Mouse (Mus musculus) spleen, postnatal 10 days (tissue): ENCODE data around the gene Iqcf1.

Source experiments
- DNase-seq, 2 experiments: peaks; one replicate each; pipeline ENCODE4 v3.0.0; 2021 to 2022; ENCODE audit warnings: low spot score in 2 of 2

Iqcf1 gene

DNA sequence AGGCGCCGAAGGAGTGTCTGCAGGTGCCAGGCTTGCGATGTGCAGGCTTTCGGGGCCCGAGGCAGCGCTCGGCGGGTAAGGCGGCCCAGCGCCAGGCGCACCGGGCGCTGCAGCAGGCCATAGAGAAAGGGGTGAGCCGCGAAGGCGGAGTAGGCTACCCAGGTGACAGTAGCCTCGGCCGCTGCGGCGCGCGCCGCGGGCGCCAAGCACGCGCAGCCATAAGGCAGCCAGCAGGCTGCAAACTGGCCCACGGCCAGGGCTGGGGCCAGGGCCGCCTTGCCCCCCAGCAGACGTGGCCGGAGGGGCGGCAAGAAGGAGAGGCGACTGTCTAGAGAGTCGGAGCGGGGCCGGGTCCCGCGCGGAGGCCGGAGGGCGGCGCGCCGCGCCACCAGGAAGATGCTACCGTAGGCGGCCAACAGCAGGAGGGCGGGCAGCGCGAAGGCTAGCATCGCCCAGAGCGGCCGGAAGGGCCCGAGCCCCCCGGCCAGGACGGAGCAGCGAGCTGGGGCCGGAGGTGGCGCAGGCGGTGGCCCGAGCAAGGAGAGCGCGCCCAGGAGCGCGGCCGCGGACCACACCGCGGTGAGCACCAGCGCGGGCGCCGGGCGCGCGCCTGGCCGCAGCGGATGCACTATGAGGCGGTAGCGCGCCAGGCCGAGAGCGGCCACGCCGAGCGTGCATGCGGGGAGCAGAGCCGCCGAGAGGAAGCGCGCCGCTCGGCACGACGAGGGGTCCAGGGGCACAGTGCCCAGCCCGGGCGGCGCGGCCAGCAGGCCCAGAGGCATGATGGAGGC lies 34.8 kb upstream of the Iqcf1 start:
- peak in 1 of 2 experiments; percentile 48 for DNase-seq

DNA sequence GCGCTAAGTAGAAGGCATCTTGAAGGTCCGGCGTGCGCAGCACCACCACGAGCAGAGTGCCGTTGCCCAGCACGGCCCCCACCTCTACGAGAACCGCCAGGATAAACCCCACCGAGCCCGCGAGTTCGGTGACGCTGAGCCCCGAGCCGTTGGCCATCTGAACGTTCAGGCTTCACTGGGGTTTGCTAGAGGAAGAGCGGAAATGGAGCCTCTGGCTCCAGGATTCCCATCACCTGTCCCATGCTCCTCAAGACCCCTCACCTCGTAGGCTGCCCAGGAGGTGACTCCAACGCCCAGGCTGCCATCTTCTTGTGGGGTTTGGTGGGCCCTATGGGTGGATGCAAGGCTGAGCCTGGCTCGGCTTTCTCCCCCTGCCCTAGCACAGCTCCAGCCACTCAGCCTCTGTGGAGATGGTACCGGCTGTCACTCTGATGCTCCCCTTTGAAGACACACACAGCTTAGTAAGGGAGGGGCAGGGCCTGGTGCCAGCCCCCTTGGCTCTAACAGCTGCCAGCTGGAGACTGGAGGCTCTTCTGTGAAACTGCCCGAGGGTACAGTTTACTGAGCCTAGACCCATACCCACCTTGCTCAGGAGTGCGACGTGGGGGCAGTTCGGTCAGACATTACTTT lies 34.1 kb upstream of the Iqcf1 start, which contains the start of gene Gpr62:
TSS of gene Gpr62 (minus strand) at position 368 of the 630 bp plus-strand sequence.
- DNase-seq, result no peak

DNA sequence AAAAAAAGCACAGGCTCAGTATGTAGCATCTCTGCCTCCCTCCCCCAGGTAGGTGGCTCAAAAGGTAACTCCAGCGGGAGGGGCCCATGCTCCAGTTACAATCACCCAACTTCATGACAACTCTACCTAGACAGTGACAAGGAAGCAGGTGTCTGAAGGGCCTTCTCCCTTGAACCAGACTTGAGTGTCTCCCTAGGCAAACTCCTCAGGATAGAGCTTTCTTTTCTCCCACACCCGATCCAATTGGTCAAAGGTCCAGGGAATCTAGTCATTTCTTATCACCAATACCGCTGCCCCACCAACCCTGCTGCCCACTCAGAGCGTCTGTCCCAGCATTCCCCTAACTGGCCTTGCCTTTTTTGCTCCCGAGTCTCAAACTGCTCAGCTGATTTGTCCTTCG lies 33.0 kb upstream of the Iqcf1 start:
- no peak for DNase-seq

DNA sequence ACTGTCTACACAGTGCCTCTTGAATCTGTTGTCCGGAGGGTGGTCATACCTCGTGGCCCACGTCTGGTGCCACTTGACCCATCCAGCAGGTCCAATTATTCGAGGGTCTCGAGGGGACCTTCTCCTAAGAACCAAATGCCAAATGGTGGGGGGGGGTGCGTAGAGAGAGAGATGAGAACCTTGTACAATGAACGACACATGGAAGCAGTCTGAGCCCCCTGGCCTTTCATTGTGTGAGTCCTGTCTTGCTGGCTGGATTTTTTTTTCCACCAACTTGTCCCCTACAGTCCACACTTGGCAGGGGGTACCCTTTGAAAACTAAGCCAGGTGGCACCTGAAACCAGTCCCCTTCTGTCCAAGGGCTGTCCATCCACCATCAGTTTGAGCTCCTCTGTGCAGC lies 32.0 kb upstream of the Iqcf1 start:
- DNase-seq, result no peak

DNA sequence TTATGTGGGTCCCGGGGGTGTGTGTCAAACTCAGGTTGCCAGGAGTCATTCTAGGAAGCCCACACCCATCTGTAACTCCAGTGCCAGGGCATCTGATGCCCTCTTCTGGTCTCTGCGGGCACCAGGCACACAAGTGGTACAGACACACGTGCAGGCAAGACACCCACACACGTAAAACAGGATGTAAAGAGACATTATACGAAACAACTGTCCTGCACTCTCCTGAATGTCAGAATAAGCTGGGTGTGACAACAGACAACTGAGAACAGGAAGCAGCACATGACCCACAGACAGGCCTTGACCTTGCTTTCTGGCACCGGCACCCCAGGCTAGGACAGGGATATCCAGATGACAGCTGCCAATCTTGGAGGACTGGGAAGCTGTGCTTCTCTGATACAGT lies 30.4 kb upstream of the Iqcf1 start:
- no peak for DNase-seq

DNA sequence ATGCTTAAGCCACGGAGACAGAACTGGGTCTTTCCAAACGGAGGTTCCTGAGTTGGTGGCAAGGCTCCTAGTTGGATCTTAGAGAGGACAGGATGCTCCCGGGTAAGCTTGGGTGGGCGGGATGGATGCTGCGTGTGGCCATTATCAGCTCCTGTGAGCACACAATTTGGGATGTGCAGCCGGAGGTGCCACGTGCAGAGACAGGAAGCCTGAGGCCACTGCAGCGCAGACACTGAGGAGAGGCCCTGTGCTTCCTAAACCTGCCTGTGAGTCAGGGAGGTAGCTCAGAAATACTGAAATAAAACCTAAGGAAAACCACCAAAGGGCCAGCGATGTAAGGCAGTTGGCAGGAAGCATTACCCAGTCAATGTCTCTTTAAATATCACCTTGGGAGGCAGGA lies 30.0 kb upstream of the Iqcf1 start:
- no peak for DNase-seq

DNA sequence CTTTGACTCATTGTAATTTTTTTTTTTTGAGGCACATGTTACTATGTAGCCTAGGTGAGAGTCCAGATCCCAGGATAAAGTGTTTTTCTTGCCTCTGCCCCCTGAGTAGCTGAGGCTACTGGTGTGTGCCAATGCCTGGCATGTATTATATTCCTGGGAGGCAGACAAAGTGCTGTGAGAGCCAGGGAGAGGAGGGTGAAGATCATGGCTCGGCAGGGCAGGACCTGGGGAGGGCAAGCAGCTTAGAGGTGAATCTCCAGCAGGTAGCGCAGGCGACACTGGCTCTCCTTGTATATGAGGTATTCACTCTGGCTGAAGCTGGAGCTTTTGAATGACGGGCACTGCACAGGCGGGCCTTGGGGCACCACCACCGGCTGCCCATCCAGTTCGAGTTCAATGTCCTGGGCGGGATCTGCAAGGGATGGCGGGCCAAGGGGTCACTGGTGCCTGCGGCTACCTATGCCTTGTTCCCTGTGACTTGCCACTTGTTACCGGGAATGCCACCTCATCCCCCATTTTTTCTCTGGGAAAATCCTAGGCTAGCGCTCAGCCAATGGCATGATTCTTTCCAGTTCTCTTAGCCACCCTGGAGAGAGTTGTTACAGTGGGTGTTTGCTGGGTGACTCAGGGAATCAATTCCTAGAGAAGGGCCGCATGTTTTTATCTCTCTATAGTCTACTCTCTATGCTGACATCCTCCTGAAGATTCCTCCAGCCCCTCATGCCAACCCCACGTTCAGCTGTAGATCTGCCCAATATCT lies 28.6 kb upstream of the Iqcf1 start:
- peak in 1 of 2 experiments; percentile 10 for DNase-seq

DNA sequence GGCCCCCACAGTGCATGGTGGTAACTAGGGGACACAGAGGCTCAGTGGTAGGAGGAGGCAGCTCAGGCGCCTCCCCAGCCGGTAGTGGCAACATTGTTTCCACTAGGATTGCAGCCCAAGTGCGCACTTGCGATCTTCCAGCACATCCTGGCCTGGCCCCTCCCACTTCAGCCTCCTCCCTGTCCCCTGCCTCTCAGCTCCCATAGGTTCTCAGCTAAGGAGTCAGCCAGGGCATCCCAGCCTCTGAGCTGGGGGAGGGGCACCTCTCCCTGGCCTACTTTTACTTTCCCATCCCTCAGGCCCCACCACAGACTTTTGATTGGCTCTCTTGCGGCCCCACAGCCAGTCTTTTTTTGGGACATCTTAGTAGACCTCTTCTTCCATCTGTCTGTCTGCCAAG lies 27.9 kb upstream of the Iqcf1 start:
- DNase-seq, result peak in 1 of 2 experiments; percentile 24

DNA sequence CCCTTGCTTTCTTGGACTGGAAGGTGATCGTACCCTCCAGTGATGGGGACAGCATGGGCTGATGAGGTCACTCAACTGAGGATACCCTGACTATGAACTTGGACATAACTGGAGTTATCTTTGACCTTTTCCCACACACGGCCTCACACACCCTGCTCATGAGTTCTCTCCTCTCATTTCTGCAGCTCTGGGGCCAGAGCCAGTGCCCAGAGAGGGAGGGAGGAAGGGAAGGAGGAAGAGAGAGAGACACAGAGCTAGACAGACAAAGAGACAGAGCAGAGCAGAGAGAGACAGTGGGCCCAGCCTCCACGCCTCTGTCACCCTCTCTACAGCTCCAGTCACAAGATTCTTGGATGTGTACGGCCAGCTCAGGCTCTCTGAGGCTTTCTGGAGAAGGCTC lies 27.4 kb upstream of the Iqcf1 start:
- DNase-seq, result no peak

DNA sequence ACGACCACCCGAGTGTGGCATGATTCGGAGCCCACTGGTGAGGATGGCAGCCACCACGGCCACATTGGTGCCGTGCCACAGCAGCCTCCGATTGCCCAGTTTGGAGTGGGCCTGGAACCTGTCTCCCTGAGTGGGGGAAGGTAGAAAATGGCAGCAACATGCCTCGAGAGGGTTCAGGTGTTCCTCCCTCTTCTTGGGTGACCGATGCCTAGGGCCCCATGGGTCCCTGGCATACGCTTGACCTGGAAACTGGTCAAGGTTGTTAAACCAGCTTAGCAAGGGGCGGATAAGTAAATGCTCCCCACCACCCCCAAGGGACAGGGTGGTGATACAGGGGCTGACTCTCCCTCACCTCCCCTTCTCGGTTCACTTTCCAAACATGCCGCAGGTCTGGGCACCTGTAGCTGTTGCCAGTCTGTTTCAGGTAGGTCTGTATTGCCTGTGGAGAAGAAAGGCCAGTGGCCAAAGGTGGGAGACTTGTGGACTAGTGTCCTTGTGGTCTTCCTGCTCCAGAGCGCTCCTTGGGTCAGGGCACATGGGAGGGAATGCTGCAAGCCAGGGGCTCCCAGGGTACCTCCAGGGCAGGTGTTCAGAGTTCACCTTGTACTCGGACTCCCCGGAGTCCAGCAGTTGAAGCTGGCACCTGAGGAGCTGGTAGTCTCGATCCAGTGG lies 26.6 kb upstream of the Iqcf1 start:
- DNase-seq, result peak in 1 of 2 experiments; percentile 14

DNA sequence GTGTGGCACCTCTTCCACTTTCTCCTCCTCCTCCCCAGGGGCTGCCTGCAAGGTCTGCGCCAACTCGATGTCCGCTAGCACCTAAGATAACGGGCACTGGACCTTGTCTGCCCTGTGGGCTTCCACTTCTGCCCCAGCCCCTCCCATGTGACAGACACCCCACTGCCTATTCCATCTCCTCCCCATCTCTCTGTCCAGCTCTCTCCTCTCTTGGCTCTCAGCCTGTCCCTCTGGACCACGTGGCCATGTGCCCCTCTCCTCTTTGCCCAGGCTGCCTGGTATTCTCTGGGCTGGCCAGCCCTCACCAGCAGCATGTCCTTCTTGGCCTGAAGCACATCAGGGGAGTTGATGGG lies 26.0 kb upstream of the Iqcf1 start:
- DNase-seq, result peak in 1 of 2 experiments; percentile 15

DNA sequence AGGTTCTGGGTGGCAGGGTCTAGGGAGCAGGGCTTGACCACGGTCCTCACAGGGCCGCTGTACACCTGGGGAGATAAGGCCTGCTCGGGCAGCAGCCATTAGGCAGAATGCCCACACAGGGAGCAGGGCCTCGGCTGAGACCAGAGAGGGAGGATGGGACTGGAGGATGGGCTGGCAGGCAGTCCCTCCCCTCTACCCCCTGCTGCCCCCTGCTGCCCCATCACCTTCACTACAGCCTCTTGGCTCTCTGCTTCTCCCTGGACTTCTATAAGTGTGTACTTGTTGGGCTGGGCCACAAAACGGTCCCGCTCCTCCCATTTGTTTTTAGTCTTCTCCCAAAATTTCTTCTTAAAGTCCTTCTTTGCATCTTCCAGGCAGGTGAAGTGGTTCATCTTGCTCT lies 25.3 kb upstream of the Iqcf1 start:
- peak; percentile 42 to 80 for DNase-seq

DNA sequence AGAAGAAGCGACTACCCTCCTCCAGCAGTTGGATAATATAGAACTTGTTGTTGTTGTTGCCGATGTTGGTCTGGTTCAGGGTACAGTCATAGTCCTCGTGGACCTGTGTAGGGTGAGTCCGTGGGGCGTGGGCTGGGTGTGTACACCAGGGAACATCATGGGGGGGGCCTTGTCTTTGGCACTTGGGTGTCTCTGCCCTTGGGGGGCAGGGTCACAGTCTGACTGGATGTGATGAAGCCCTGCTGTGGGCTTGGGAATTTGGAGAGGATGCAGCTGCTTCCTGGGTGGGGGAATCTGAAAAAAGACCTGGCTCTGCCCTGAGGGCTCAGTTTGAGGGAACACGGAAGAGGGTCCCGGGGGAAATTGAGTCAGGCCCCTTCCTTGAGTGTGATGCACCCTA lies 24.7 kb upstream of the Iqcf1 start:
- DNase-seq, result peak in 1 of 2 experiments; percentile 34

DNA sequence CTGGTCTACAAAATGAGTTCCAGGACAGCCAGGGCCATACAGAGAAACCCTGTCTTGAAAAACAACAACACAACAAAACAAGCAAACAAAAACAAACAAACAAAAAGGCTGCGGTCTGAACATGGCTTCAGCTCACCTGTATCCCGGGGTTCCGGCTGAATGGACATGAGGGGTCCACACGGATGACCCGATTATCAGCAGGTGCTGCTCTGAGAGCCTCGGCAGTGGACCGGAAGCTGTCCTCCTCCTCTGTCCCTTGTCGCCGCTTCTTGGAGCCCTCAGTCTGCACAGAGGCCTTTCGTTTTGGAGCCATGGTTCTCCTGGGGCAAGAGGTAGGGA lies 24.1 kb upstream of the Iqcf1 start, which contains the start of gene Rrp9:
TSS of gene Rrp9 (plus strand) at position 301 of the 339 bp plus-strand sequence.
- peak in 1 of 2 experiments; percentile 26 for DNase-seq

DNA sequence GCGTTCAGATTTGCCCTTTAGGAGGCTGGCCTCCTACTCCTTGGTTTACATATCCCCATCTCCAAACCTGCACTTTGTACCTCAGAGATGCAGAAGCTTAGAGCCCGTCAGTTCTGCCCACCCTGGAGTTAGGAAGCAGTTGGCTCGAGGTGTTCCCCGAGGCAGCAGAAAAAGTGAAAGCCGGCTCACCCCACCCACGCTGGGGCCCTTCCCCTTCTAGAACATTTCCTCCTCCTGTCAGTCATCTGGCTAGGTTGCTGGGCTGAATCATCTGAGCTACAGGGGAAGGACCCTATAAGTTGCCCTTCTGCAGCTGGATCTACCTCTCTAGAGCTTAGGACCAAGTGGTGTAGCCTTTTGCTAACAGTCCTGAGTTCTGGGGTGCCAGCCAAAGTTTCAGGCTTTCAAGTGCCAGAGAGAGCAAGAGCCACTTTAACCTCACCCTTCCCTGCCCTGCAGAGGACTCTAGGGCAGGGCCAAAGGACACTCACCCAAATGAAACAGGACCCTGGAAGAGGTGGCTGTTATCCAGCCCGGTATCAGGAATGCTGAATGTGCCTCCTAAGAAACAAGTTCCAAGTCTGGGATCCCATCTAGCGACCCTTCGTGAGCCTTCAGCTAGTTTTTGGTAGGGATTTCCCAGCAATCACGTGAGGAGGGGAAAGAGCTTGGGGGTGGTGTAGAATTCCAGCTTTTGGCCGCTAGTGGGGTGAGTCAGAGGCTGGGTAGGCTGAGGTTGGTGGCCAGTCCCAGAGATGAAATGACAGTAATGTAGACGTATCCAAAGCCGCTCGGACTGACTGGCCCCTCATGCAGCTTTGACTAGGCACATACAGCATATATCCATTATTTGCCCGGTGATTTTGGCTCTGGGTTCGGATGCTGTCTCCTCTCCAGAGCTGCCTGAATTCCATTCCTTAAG lies 23.5 kb upstream of the Iqcf1 start:
- peak; percentile 36 to 74 for DNase-seq

DNA sequence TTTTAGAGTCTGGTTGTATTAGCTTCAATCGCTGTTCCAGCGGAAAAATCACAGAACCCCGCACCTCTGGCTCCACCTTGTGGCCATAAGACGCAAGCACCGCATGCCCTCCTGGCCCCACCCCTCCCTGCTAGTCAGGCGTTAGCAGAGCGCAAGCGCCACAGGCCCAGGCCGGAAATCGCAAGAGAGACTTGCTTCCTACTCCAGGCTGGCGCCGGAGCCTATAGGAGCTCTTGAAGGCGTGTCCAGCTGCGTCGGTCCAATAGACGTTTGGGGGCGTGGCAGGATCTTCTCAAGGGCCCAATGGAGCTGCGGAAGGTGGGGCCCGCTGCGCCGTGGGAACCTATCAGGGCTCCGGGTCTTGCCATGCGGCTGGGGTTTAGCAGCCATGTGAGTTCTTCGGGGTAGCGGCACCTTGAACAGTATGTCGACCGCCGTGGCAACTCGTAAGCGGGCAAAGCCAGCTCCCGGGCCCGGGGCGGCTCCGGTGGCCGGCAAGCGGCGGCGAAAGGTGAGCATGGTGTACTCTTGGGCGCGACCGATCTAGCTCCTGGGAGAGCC lies 22.8 kb upstream of the Iqcf1 start, which contains the start of gene Parp3:
TSS of gene Parp3 (minus strand) at position 26 of the 561 bp plus-strand sequence.
- peak; percentile 92 to 98 for DNase-seq

DNA sequence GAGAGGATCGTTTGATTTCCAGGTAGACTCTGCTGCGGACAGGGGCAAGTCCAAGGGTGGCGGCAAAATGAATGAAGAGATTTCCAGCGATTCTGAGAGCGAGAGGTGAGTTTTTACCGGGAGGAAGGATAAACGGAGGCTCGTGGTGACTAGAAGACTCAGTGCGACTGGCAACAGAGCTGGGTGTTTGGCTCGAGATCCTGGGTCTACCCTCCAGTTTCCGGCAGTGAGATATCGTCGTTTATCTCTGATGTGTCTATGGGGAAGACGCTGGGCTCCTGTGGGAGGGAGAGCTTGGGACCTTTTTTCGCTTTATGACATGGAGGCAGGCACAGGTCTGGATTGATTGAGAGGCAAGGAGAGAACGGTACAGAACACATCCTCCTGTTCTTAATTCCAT lies 22.1 kb upstream of the Iqcf1 start:
- DNase-seq, result peak in 1 of 2 experiments; percentile 10

DNA sequence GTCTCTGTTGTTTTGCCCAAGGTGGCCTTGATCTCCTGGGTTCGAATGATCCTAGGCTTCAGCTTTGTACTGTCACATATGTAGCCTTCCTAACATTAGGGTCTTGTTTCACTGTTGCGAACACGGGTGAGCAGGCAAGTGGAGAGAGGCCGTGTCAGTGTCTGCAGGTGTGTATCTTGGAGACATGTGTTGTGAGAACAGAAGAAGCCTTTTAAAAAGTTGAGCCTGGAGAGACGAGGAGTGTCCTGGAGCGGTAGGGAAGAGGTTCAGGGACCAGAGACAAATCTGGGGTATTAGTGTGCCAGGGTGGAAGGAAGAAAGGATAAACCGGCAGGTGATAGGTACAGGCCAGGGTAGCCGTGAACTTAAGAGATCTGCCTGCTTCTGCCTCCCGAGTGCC lies 21.7 kb upstream of the Iqcf1 start:
- peak in 1 of 2 experiments; percentile 10 for DNase-seq

DNA sequence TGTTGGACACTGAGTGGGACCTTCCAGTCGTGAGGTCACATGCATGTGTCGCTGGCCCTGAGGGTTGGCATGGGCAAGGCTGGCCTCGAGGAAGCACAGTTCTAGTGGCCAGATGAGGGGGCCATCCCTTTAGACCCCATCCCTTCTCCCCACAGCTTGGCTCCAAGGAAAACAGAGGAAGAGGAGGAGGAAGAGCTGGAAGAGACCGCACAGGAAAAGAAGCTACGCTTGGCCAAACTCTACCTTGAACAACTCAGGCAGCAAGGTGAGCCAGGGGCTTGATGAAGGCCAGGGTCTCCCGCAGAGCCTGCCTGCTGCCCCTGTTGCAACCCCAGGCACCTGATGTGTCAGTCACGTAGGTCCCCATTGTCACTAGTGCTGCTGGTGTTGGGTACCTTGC lies 19.2 kb upstream of the Iqcf1 start:
- peak in 1 of 2 experiments; percentile 7 for DNase-seq

DNA sequence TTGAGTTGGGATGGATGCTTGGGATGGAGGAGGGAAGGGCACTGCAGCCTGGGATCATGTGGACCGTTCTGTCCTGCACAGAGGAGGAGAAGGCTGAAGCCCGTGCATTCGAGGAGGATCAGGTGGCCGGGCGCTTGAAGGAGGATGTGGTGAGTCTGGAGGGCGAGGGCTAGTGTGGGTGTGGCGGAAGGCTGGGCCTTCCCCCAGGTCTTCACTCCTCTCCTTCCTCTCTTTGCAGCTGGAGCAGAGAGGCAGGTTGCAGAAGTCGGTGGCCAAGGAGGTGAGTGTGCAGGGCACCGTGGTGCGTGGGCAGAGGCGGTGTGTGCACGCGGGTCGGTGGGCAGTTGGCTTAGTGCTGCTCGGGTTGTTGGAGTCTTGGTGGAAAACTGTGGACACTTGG lies 18.7 kb upstream of the Iqcf1 start:
- DNase-seq, result peak in 1 of 2 experiments; percentile 13
